12 mouse cellular contexts compared by ENCODE assay signal in genomic region chr8:83140701-83141111, GRCm38 (mm10). TPM values are rescaled to one million over a fixed set of nuclear protein-coding genes. Genes with fewer than 3 reads are reported as not detected.
DNase-seq lines count a peak whose midpoint lies in the region; ATAC-seq and TF ChIP-seq lines count a peak whose summit lies in the region.
"Had no signal": no experiment of that assay in that cellular context is flagged by ENCODE, and none has a peak within 500 bp of the region (broad histone marks: within the 10 kb centered on the region; RNA-seq: fewer than 3 reads in every experiment).

No protein-coding gene starts in this region.

- H3K9ac ChIP-seq in liver, embryonic 16.5 days (ENCODE audit: low read depth, low read length) = no peak overlapping the region
- H3K9ac ChIP-seq in hindbrain, embryonic 12.5 days = no peak overlapping the region
- H3K9ac ChIP-seq: stomach, embryonic 15.5 days had no signal

- DNase-seq in kidney, adult 9 months = peak; percentile 5
- no peak for DNase-seq in kidney, adult 2 months
- DNase-seq in urinary bladder, adult 18-20 months (ENCODE audit: low spot score in 2 of 2) = no peak
- DNase-seq in adipocyte (ENCODE audit: low spot score) = no peak
- DNase-seq: left cerebral cortex, postnatal 4 days had no signal

- 0 out of 2 replicates have a peak, but pooled peaks cover 2% of the 10 kb centered on the region for H3K4me1 ChIP-seq in kidney, adult 2 months (ENCODE audit: control insufficient read depth, insufficient read depth, low read length)
- H3K4me1 ChIP-seq in bone marrow macrophage, adult 2 months (ENCODE audit: control insufficient read depth, insufficient read depth, low read length) = peaks cover 38% of the 10 kb centered on the region
- no peaks in the 10 kb centered on the region for H3K4me1 ChIP-seq in liver, embryonic 16.5 days (ENCODE audit: control insufficient read depth, low read depth, low read length)
- H3K4me1 ChIP-seq in hindbrain, embryonic 12.5 days = no peaks in the 10 kb centered on the region
- H3K4me1 ChIP-seq: forebrain, embryonic 10.5 days had no signal

- peak; percentile 50 for ATAC-seq in liver, embryonic 16.5 days (ENCODE audit: low read depth)
- peak; percentile 83 for ATAC-seq in neutrophil, adult 5-6 weeks (ENCODE audit: extremely low read depth, insufficient number of reproducible peaks, low FRiP score, poor library complexity, severe bottlenecking)
- ATAC-seq in hindbrain, embryonic 12.5 days (ENCODE audit: low FRiP score) = no peak
- ATAC-seq: hindbrain, embryonic 16.5 days had no signal

- 66% methylated on average over 3 of the region's 3 CpGs for WGBS in kidney, adult 2 months
- WGBS in liver, embryonic 16.5 days (ENCODE audit: insufficient replicate concordance) = 19% methylated on average over 3 of the region's 3 CpGs
- WGBS in hindbrain, embryonic 12.5 days = 66% methylated on average over 3 of the region's 3 CpGs

- no peaks in the 10 kb centered on the region for H3K27me3 ChIP-seq in kidney, adult 2 months (replicated peaks; ENCODE audit: control insufficient read depth, insufficient read depth, low read length)
- no peaks in the 10 kb centered on the region for H3K27me3 ChIP-seq in liver, embryonic 16.5 days (ENCODE audit: control insufficient read depth, insufficient read depth, low read depth, low read length)
- H3K27me3 ChIP-seq in hindbrain, embryonic 12.5 days = no peaks in the 10 kb centered on the region
- H3K27me3 ChIP-seq: stomach, embryonic 15.5 days had no signal

- no peak for TF ChIP-seq POLR2A in kidney, adult 2 months (IDR thresholded peaks at IDR 0.05; ENCODE audit: low read depth, low read length)
- no peak for TF ChIP-seq POLR2A in bone marrow macrophage, adult 2 months (IDR thresholded peaks at IDR 0.05; ENCODE audit: borderline replicate concordance, low read depth, low read length)

- no peak overlapping the region for H3K27ac ChIP-seq in kidney, adult 2 months (ENCODE audit: insufficient read depth, low read depth, low read length)
- peak overlapping the region; percentile 93 for H3K27ac ChIP-seq in bone marrow macrophage, adult 2 months (ENCODE audit: insufficient read depth, low read depth, low read length)
- 0 out of 2 replicates have a peak overlapping the region, but pooled peaks have one; percentile 26 for H3K27ac ChIP-seq in liver, embryonic 16.5 days (ENCODE audit: low read length)
- H3K27ac ChIP-seq in hindbrain, embryonic 12.5 days = no peak overlapping the region
- H3K27ac ChIP-seq: forebrain, embryonic 10.5 days had no signal

- no peak for TF ChIP-seq CTCF in kidney, adult 2 months (conservative IDR thresholded peaks at IDR 0.05; ENCODE audit: insufficient read depth, insufficient read length, low read depth, low read length)
- no peak for TF ChIP-seq CTCF in bone marrow macrophage, adult 2 months (IDR thresholded peaks at IDR 0.05; ENCODE audit: low read depth, low read length)

- no peaks in the 10 kb centered on the region for H3K9me3 ChIP-seq in liver, embryonic 16.5 days (replicated peaks; ENCODE audit: control insufficient read depth, low read length)
- H3K9me3 ChIP-seq in hindbrain, embryonic 12.5 days (replicated peaks) = no peaks in the 10 kb centered on the region
- H3K9me3 ChIP-seq: stomach, embryonic 15.5 days had no signal

- no peak overlapping the region for H3K4me2 ChIP-seq in liver, embryonic 16.5 days (ENCODE audit: low read depth, low read length)
- H3K4me2 ChIP-seq in hindbrain, embryonic 12.5 days (replicated peaks) = no peak overlapping the region
- H3K4me2 ChIP-seq: stomach, embryonic 15.5 days had no signal

- H3K4me3 ChIP-seq in kidney, adult 2 months (ENCODE audit: insufficient read depth, low read depth, low read length) = no peak overlapping the region
- peak overlapping the region; percentile 26 for H3K4me3 ChIP-seq in bone marrow macrophage, adult 2 months (ENCODE audit: insufficient read depth, low read length)
- no peak overlapping the region for H3K4me3 ChIP-seq in liver, embryonic 16.5 days (ENCODE audit: low read depth, low read length)
- H3K4me3 ChIP-seq in hindbrain, embryonic 12.5 days = no peak overlapping the region
- H3K4me3 ChIP-seq: forebrain, embryonic 10.5 days; stomach, embryonic 15.5 days had no signal

- H3K36me3 ChIP-seq in kidney, adult 2 months (ENCODE audit: control insufficient read depth, insufficient read depth, low read length) = no peaks in the 10 kb centered on the region
- no peaks in the 10 kb centered on the region for H3K36me3 ChIP-seq in liver, embryonic 16.5 days (ENCODE audit: control insufficient read depth, insufficient read depth)
- no peaks in the 10 kb centered on the region for H3K36me3 ChIP-seq in hindbrain, embryonic 12.5 days
- H3K36me3 ChIP-seq: forebrain, embryonic 10.5 days; stomach, embryonic 15.5 days had no signal

RNA-seq across cellular contexts. Expression of gene Tbc1d9, which starts 24.4 kb away (rescaled TPM):
- polyA plus RNA-seq in kidney, adult 2 months (2012; rRNA removed) = 3.8 and 5.1 TPM in 2 replicates
- 24.3 and 27.9 TPM in 2 replicates for polyA plus RNA-seq in bone marrow macrophage, adult 2 months (2012; ENCODE audit: insufficient read depth, insufficient read length, missing spikeins)
- 0.40 and 0.61 TPM in 2 replicates for polyA plus RNA-seq in liver, embryonic 16.5 days (2015; fragmentation: Nextera tagmentation; extraction: Ambion mirVana)
- 2.3 and 2.6 TPM in 2 replicates for total RNA-seq in neutrophil, adult 5-6 weeks (2017)
- polyA plus RNA-seq in hindbrain, embryonic 12.5 days (2016; fragmentation: Nextera tagmentation; extraction: Ambion mirVana) = 14.8 and 16.3 TPM in 2 replicates

RNA-seq across cellular contexts. Expression of gene Gm10645, which starts 25.3 kb away (rescaled TPM):
- 0.19 and 0.25 TPM in 2 replicates for polyA plus RNA-seq in kidney, adult 2 months (2012; rRNA removed)
- 0.68 and 1.2 TPM in 2 replicates for polyA plus RNA-seq in bone marrow macrophage, adult 2 months (2012; ENCODE audit: insufficient read depth, insufficient read length, missing spikeins)
- 0.15 and 0.20 TPM in 2 replicates for polyA plus RNA-seq in liver, embryonic 16.5 days (2015; fragmentation: Nextera tagmentation; extraction: Ambion mirVana)
- 0.98 and 1.2 TPM in 2 replicates for total RNA-seq in neutrophil, adult 5-6 weeks (2017)
- polyA plus RNA-seq in hindbrain, embryonic 12.5 days (2016; fragmentation: Nextera tagmentation; extraction: Ambion mirVana) = 7.5 and 7.9 TPM in 2 replicates

Comparison
In these comparisons a context has a peak if more than half of its experiments do, and no peak if none do; other contexts are left out.
1. H3K27ac ChIP-seq: peak in bone marrow macrophage, adult 2 months (single experiment) and liver, embryonic 16.5 days (single experiment); none in kidney, adult 2 months (single experiment) and hindbrain, embryonic 12.5 days (single experiment).